Mouse (Mus musculus) embryo, embryonic 10.5 days (tissue): ENCODE measurements around the gene Wnt11.
A peak's percentile ranks its signal among the peaks of the same experiment; 100 is the strongest.

Experiments
- DNase-seq: peaks from one replicate; pipeline ENCODE4 v3.0.0-alpha.2; 2015; ENCODE audit warnings: low spot score

Wnt11 gene

DNA sequence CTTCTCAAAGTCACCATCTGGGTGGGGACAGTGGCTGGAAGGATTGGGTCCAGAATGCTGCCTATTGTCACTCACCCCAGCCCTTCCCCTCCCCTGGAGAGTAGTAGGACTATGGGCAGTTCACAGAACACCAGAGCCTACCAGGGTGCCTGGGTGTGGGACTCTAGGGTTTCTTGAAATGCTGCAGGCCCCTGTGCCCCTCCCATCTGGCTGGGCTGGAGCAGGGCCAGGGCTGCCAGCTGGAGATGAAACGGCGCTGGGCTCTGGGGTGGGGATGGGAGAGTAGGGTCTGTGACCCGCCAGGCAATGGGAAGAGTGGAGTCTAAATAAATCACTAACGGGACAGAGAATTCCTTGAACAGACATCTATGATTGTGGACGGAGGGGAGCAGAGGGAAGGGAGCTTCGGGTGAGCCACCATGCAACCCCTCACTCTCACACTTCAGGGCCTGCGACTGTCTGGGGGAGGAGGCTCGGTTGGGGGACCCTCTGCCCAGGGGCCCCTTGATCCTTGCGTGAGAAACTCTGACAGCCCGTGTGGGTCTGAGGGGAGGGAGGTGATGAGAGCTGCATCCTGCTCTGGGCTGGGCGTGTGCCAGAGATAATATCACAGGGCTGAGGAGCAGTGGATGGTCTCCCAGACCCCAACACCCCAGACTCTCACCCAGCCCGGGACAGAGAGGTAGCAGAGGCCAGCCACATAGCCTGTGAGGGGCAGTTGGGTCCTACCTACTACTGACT is 32.3 kb downstream of the Wnt11 start:
- DNase-seq, result no peak

GRCm38 (mm10) chr7:98867794-98868150 is 32.9 kb downstream of the Wnt11 start:
- DNase-seq, result no peak

DNA sequence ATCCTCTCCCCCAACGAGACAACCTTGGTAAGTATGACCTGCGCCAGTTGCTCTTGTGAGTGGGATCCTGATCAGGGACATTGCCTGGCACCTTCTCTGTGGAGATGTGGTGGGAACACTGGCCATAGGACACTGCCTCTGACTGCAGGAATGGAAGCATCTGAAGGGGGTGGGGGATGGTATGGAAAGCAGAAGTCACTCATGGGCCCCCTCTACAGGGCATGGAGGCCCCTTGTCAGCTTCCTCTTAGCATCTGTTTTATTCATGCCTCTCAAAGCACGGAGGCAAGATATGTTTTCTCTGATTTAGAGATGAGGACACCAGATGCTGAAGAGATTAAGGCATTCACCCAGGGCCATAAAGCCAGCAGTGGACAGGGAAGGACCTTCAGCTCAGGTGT is 34.2 kb downstream of the Wnt11 start:
- DNase-seq, result peak; percentile 47

DNA sequence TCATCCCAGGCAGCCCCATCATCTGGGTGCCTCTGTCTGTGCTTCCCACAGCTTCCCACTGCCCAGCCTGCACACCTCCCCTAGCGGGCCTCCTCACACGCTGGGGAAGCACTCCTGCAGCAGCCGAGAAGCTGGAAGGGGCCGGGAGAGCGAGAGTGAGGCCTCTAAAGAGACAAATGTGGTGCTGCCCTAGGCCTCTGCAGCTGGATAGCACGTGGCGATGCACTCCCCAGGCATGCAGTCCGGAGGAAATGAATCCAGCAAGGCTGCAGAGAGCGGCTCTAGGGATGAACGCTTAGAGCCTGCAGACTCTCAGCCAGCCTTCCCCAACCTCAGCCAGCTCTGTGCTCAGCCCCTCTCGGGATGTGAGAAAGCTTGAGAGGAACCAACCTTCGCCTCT is 35.9 kb downstream of the Wnt11 start:
- peak; percentile 61 for DNase-seq

DNA sequence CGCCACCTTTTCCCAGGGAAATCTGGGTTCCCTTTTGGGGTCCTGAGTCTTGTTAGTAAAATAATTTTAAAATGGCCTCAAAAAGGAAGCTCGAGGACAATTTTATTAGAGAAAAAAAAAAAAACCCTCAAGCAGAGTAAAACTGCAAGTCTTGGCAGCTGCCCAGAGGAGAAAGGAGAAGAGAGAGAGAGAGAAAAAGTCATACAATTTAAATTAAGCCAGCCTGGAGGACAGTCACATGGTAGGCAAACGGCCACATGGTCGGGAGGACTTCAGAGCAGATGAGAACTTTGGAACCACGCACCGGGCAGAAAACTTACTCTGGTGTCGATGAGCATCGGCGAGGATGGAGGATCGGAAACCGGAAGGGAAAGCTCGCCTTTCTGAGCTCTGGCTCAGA is 37.0 kb downstream of the Wnt11 start:
- DNase-seq, result no peak

DNA sequence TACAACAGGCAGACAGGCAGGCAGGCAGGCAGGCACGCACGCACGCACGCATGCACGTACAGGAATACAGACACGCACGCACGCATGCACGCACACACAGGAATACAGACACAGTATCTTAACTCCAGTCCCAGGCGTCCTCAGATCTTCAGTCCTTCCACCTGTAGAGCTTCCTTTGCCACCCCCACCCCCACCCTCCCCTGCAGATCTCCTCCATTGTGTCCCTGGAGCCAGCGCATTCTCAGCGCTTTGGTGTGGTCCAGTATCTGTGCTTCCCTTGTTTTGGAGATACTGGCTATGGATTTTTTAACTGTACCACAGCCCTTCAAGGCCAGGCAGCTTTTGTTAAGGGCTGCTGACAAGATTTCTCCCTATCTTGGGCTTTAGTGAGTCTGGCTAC is 38.4 kb downstream of the Wnt11 start:
- no peak for DNase-seq

DNA sequence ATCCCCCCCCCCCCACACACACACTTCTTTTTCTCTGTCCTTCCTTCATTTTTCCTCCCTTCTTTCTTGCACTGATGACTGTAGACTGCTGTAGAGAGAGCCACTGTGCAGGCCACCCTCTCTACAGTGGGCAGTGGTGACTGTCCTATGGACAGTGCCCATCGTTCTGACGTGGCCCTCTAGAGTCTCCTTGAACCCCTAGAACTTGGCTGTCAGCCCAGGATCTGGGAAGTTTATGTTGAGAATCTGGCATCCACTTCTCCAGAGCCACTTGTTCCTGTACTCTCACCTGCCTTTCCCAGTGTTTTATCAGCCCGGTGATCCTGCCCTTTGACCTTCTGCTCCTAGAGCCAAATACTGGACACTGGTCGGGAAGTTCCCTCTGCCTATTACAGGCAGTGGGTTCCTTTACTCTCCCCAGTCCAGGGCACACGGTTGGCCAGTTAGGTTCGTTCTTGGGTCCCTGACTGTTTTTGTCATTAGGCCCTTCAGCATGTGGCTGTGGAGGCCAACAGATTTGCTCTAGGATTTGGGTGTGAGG is 39.6 kb downstream of the Wnt11 start:
- DNase-seq, result no peak

DNA sequence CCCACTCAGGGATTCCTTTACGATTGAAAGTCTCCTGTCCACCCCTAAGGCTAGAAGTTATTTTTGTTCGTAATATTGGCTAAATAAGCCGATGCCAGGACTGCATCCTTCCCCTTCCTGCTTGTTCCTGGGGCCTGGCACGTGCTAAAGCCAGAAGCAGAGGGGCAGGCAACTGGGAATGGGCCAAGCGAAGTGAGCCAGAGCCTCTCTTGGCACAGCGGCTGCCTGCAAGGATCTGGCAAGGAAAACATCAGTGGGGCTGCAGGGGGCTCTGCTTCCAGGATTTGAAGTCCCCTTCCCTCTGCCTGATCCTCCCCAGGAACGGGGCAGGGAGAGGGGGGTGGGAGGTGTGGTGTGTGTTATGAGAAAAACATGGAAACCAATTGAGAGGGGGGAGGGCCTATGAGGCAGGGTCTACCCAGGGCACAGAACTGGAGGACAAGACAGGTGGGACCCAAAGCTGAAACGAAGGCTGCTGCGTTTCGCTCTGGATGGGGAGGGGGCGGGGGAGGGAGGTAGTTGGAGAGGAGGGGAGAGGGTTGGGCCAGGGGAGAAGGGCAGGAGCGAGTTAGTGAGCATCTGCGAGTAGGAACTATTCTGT is 40.6 kb downstream of the Wnt11 start:
- DNase-seq, result no peak

DNA sequence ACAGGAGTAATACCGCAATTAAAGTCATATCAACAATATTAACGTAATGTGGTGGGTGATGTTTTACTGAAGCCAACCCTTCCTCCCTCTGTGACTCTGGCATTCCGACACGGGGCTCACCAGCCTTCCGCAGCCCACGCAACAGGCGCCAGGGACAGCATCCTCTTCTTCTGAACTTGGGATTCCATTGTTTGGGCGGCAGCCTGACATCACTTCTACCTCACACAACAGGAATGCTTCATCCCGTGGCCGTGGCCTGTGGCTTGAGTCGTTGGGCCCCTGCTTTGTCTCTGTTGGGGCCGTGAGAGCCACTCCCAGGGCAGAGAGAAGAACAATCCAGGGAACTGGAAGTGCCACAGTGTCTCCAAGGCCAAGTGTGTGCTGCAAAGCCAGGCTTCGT is 41.2 kb downstream of the Wnt11 start:
- no peak for DNase-seq

GRCm38 (mm10) chr7:98879176-98879575 is 44.3 kb downstream of the Wnt11 start:
- no peak for DNase-seq

DNA sequence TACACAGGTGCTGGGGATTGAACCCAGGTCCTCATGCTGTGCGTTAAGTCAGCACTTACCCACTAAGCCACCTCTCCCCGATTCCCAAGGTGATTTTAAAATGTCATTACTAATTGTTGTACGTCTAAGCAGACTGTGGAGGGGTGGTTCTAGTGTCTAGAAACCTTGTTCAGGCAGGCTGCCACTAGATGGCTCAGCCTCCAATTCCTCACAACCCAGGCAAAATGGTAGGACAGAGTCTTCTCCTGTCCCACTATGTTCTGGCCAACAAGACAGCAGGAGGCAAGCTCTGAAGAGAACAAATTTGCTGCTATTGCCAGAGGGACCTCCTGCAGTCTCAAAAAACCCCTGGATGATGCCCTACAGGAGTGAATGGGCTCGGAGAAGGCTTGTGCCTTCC is 47.0 kb downstream of the Wnt11 start:
- DNase-seq, result no peak

- DNase-seq, result peak; percentile 52
These were observed 52.9 kb downstream of the Wnt11 start for GRCm38 (mm10) chr7:98887811-98888261.

- peak; percentile 55 for DNase-seq
These were observed 53.9 kb downstream of the Wnt11 start for GRCm38 (mm10) chr7:98888810-98889209.

- no peak for DNase-seq
These were observed 54.3 kb downstream of the Wnt11 start for GRCm38 (mm10) chr7:98889211-98889610.

DNA sequence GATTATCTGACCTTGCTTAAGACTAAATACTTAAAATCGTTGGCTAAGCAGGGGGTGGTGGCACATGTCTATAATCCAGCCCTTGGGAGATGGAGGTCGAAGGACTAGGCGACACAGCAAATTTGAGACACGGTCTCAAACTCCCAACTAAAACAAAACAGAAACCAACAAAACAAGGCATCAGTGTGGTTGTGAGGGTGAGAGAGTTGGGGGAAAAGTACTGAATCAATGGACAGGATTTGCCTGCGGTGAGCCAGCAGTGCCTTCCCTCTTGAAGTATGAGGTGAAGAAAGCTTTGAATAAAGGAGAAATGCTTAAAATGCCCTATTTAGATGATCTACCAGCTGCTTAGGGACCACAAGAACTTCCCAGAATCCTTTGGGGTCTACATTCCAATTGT is 58.2 kb downstream of the Wnt11 start:
- DNase-seq, result no peak

DNA sequence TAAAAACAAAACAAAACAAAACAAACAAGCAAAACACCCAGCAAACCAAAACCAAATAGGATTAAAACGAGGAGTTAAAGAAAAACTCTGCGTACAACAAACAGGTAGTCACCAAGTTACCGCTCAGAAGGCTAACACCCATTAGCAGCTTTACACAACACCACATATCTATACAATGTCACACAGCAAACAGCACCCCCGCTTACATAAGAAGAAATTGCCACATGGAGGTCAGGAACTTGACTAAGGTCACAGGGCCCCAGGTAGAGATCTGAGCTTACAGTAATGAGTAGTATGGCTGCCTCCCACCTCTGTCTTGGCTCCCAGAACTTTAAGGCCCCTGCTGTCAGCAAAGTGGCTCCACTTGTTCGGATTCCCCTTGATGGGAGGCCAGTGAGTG is 59.4 kb downstream of the Wnt11 start:
- DNase-seq, result no peak

GRCm38 (mm10) chr7:98894768-98895167 is 59.9 kb downstream of the Wnt11 start:
- no peak for DNase-seq

DNA sequence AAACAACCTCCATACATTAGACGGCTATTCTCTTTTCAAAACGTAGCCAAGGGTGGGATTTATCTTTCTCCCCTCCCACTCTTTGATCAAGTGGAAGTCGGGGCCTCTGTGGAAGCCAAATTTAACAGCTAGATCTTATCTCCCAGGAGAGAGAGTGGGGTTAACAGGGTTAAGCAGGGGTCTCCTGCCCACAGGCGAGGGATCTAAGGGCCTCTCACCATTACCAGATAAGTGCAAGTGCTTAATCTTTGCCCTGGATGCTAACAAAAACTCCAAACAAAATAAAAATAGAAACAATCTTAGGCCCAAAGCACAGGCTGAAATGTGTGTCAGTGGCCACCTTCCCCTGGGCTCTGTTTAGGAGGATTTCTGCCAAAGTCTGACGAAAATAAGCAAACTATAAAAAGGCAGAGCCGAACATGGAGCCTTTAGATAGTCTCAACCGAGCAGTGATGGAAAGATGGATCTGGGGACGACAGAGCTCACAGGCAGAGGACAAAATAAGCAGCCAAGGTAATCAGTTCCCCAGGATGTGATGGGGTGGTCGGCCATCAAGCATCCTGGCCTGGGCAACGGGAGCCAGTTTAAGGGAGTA is 60.7 kb downstream of the Wnt11 start:
- DNase-seq, result no peak

DNA sequence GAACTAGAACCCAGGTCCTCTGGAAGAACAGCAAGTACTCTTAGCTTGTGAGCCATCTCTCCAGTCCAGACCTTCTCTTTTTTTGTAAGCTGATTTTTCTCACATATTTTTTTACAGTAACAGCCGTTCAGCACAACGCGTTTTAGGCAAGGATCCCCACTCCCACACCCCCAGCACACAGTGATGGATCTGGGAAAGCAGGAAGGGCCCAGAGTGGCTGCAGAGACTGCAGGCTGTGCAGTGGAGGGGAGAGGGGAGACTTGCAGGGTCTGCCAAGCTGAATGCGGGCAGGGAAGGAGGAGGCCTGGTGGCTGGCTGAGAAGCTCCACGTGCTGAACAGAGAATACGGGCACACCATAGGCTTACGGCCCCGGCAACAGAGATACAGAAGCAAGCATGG is 62.4 kb downstream of the Wnt11 start:
- DNase-seq, result no peak

DNA sequence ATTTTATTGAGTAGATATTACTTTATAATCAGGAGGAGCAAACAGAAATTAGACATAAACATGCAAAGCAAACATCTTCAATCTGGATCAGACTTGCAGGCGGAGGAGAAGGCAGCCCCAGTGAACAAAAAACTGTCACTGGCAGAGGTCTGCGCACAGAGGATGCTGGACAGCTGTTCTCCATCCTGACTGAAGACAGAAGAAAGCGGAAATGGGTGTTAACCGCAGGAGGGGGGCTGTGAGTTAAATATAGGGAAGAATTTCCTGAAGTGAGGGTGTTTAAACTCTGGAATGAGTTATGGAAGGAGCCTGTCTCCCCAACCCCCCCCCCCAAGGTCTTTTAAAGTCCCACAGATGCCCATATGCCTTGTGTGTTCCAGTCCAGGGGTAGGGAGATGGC is 64.9 kb downstream of the Wnt11 start:
- no peak for DNase-seq

GRCm38 (mm10) chr7:98901120-98901519 is 66.2 kb downstream of the Wnt11 start:
- no peak for DNase-seq

DNA sequence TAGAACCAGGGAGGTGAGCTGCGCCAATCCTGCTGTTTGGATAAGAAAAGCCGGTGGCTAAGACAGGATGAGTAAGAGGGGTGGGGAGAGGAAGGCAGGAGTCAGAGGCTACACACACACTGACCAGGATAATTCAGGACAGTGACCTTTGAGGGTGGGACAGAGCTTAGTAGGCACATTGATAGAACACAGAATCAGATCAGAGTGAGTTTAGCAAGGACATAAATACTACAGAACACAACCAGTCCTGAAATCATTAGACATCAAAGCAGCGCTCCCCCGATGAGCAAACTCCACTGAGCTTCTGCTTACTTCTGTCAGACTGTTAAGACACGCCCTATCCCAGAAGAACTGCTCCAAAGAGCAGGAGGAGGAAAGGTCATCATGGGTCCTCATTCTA is 69.0 kb downstream of the Wnt11 start:
- no peak for DNase-seq
